Mouse (Mus musculus): ENCODE measurements around the gene 1700028J19Rik. TPM values are rescaled to one million over a fixed set of nuclear protein-coding genes. Genes with fewer than 3 reads are reported as not detected.
"Not testable (repeated sequence)": the region's sequence is repeated elsewhere in the genome, so short reads cannot be mapped to it uniquely, and the experiment has no call there.

The 1700028J19Rik gene
- polyA plus RNA-seq, 1 experiment from 2014 or later = 1.4 TPM

GRCm38 (mm10) chr7:44207135-44207534, 39.4 kb downstream of the 1700028J19Rik start, which contains the start of gene Klk1b4:
Gene Klk1b4 (plus strand): TSS chr7:44207435.
- H3K4me2 ChIP-seq (replicated peaks; ENCODE audit: low read depth, low read length); H3K9me3 ChIP-seq (ENCODE audit: control insufficient read depth, low read length); DNase-seq (ENCODE audit: low spot score); H3K4me3 ChIP-seq (ENCODE audit: low read depth, low read length); ATAC-seq (ENCODE audit: low FRiP score); H3K27ac ChIP-seq (ENCODE audit: low read depth, low read length); H3K4me1 ChIP-seq (replicated peaks; ENCODE audit: control insufficient read depth, insufficient read depth, low read length); H3K36me3 ChIP-seq (ENCODE audit: control insufficient read depth, insufficient read depth, low read length); H3K27me3 ChIP-seq (ENCODE audit: control insufficient read depth, insufficient read depth, low read length); H3K9ac ChIP-seq (ENCODE audit: low read depth, low read length): not testable (repeated sequence)
- WGBS = 63% methylated on average over 3 of the region's 3 CpGs

GRCm38 (mm10) chr7:44197891-44198290, 48.6 kb downstream of the 1700028J19Rik start, which contains the start of gene Klk1b3:
Gene Klk1b3 (plus strand): TSS chr7:44198191.
- no peak for ATAC-seq (ENCODE audit: low FRiP score)
- H3K9ac ChIP-seq (ENCODE audit: low read depth, low read length) = no peak within 1 kb of the TSS
- WGBS = 74% methylated on average over 3 of the region's 3 CpGs

GRCm38 (mm10) chr7:44193466-44193865, 53.0 kb downstream of the 1700028J19Rik start:
- ATAC-seq (ENCODE audit: low FRiP score); H3K27me3 ChIP-seq (ENCODE audit: control insufficient read depth, insufficient read depth, low read length); H3K27ac ChIP-seq (ENCODE audit: low read depth, low read length); H3K9ac ChIP-seq (ENCODE audit: low read depth, low read length); H3K4me3 ChIP-seq (ENCODE audit: low read depth, low read length); H3K4me2 ChIP-seq (replicated peaks; ENCODE audit: low read depth, low read length); H3K4me1 ChIP-seq (replicated peaks; ENCODE audit: control insufficient read depth, insufficient read depth, low read length); H3K9me3 ChIP-seq (ENCODE audit: control insufficient read depth, low read length); DNase-seq (ENCODE audit: low spot score); H3K36me3 ChIP-seq (ENCODE audit: control insufficient read depth, insufficient read depth, low read length): not testable (repeated sequence)
- WGBS = 92% methylated on average over 1 of the region's 1 CpGs

More at GRCm38 (mm10) chr7:44197891-44198290, 48.6 kb downstream of the 1700028J19Rik start, which contains the start of gene Klk1b3:
- Histone ChIP-seq H3K9me3 (ENCODE audit: control insufficient read depth, low read length) (no peaks in the 10 kb centered on the region), H3K27ac (ENCODE audit: low read depth, low read length) (no peak within 1 kb of the TSS), H3K4me3 (ENCODE audit: low read depth, low read length) (no peak within 1 kb of the TSS), H3K4me2 (replicated peaks; ENCODE audit: low read depth, low read length) (no peak within 1 kb of the TSS), H3K27me3 (ENCODE audit: control insufficient read depth, insufficient read depth, low read length) (no peaks in the 10 kb centered on the region), H3K4me1 (replicated peaks; ENCODE audit: control insufficient read depth, insufficient read depth, low read length) (no peaks in the 10 kb centered on the region), H3K36me3 (ENCODE audit: control insufficient read depth, insufficient read depth, low read length) (no peaks in the 10 kb centered on the region)
- no peak for DNase-seq (ENCODE audit: low spot score)

- not testable (repeated sequence) for ATAC-seq (ENCODE audit: low FRiP score)
Measured at GRCm38 (mm10) chr7:44187936-44188335, 58.6 kb downstream of the 1700028J19Rik start, which contains the start of gene Klk1b24. Gene Klk1b24 (plus strand): TSS chr7:44188236.

GRCm38 (mm10) chr7:44186516-44186915, 60.0 kb downstream of the 1700028J19Rik start:
- 80% methylated on average over 8 of the region's 8 CpGs for WGBS
- not testable (repeated sequence) for ATAC-seq (ENCODE audit: low FRiP score); H3K9me3 ChIP-seq (ENCODE audit: control insufficient read depth, low read length); H3K27me3 ChIP-seq (ENCODE audit: control insufficient read depth, insufficient read depth, low read length); H3K27ac ChIP-seq (ENCODE audit: low read depth, low read length); H3K9ac ChIP-seq (ENCODE audit: low read depth, low read length); H3K4me2 ChIP-seq (replicated peaks; ENCODE audit: low read depth, low read length); DNase-seq (ENCODE audit: low spot score); H3K36me3 ChIP-seq (ENCODE audit: control insufficient read depth, insufficient read depth, low read length); H3K4me3 ChIP-seq (ENCODE audit: low read depth, low read length); H3K4me1 ChIP-seq (replicated peaks; ENCODE audit: control insufficient read depth, insufficient read depth, low read length)

More at GRCm38 (mm10) chr7:44187936-44188335, 58.6 kb downstream of the 1700028J19Rik start, which contains the start of gene Klk1b24:
- not testable (repeated sequence) for H3K9me3 ChIP-seq (ENCODE audit: control insufficient read depth, low read length); DNase-seq (ENCODE audit: low spot score); H3K27me3 ChIP-seq (ENCODE audit: control insufficient read depth, insufficient read depth, low read length); H3K27ac ChIP-seq (ENCODE audit: low read depth, low read length); H3K4me3 ChIP-seq (ENCODE audit: low read depth, low read length); H3K4me2 ChIP-seq (replicated peaks; ENCODE audit: low read depth, low read length); H3K4me1 ChIP-seq (replicated peaks; ENCODE audit: control insufficient read depth, insufficient read depth, low read length); H3K36me3 ChIP-seq (ENCODE audit: control insufficient read depth, insufficient read depth, low read length); H3K9ac ChIP-seq (ENCODE audit: low read depth, low read length)

Other genes starting within 250 kb of the 1700028J19Rik start
- not detected in 2 replicates for gene Klk1b26, start 234.5 kb downstream of the 1700028J19Rik start, polyA plus RNA-seq (2014; fragmentation: Nextera tagmentation; extraction: Ambion mirVana)
- not detected in 2 replicates for gene Klk1b27, start 194.4 kb downstream of the 1700028J19Rik start, polyA plus RNA-seq (2014; fragmentation: Nextera tagmentation; extraction: Ambion mirVana)
- not detected in 2 replicates for gene Klk1b21, start 144.4 kb downstream of the 1700028J19Rik start, polyA plus RNA-seq (2014; fragmentation: Nextera tagmentation; extraction: Ambion mirVana)
- gene Klk1b22, start 134.0 kb downstream of the 1700028J19Rik start, polyA plus RNA-seq (2014; fragmentation: Nextera tagmentation; extraction: Ambion mirVana) = not detected in 2 replicates
- not detected in 2 replicates for gene Klk1b16, start 109.9 kb downstream of the 1700028J19Rik start, polyA plus RNA-seq (2014; fragmentation: Nextera tagmentation; extraction: Ambion mirVana)
- 0.32 TPM in 1 of 2 replicates, not detected in the other for gene Klk1b24, start 58.5 kb downstream of the 1700028J19Rik start, polyA plus RNA-seq (2014; fragmentation: Nextera tagmentation; extraction: Ambion mirVana)
- not detected in 2 replicates for gene Klk1b3, start 48.5 kb downstream of the 1700028J19Rik start, polyA plus RNA-seq (2014; fragmentation: Nextera tagmentation; extraction: Ambion mirVana)
- gene Klk1b4, start 39.3 kb downstream of the 1700028J19Rik start, polyA plus RNA-seq (2014; fragmentation: Nextera tagmentation; extraction: Ambion mirVana) = not detected in 2 replicates
- not detected in 2 replicates for gene Klk1b5, start 30.8 kb downstream of the 1700028J19Rik start, polyA plus RNA-seq (2014; fragmentation: Nextera tagmentation; extraction: Ambion mirVana)
- gene Klk1, start 21.3 kb downstream of the 1700028J19Rik start, polyA plus RNA-seq (2014; fragmentation: Nextera tagmentation; extraction: Ambion mirVana) = not detected in 2 replicates
- gene Gm36864, start 10.5 kb downstream of the 1700028J19Rik start, polyA plus RNA-seq (2014; fragmentation: Nextera tagmentation; extraction: Ambion mirVana) = not detected in 2 replicates
- gene 2410002F23Rik, start within 50 bp of the 1700028J19Rik start, polyA plus RNA-seq (2014; fragmentation: Nextera tagmentation; extraction: Ambion mirVana) = 97.1 and 113 TPM in 2 replicates
- not detected in 2 replicates for gene Acp4, start 10.7 kb upstream of the 1700028J19Rik start, polyA plus RNA-seq (2014; fragmentation: Nextera tagmentation; extraction: Ambion mirVana)
- not detected in 2 replicates for gene Gm15517, start 14.8 kb upstream of the 1700028J19Rik start, polyA plus RNA-seq (2014; fragmentation: Nextera tagmentation; extraction: Ambion mirVana)
- gene Clec11a, start 60.2 kb upstream of the 1700028J19Rik start, polyA plus RNA-seq (2014; fragmentation: Nextera tagmentation; extraction: Ambion mirVana) = 2.7 TPM in 2 replicates
- 5.1 and 6.9 TPM in 2 replicates for gene Shank1, start 63.6 kb upstream of the 1700028J19Rik start, polyA plus RNA-seq (2014; fragmentation: Nextera tagmentation; extraction: Ambion mirVana)
- 2.4 and 3.5 TPM in 2 replicates for gene Syt3, start 137.4 kb upstream of the 1700028J19Rik start, polyA plus RNA-seq (2014; fragmentation: Nextera tagmentation; extraction: Ambion mirVana)
- gene 1700008O03Rik, start 139.1 kb upstream of the 1700028J19Rik start, polyA plus RNA-seq (2014; fragmentation: Nextera tagmentation; extraction: Ambion mirVana) = 1.3 and 1.4 TPM in 2 replicates
- 9.1 and 11.4 TPM in 2 replicates for gene Lrrc4b, start 182.3 kb upstream of the 1700028J19Rik start, polyA plus RNA-seq (2014; fragmentation: Nextera tagmentation; extraction: Ambion mirVana)
- 1.2 and 2.1 TPM in 2 replicates for gene Aspdh, start 218.7 kb upstream of the 1700028J19Rik start, polyA plus RNA-seq (2014; fragmentation: Nextera tagmentation; extraction: Ambion mirVana)
- gene Josd2, start 221.3 kb upstream of the 1700028J19Rik start, polyA plus RNA-seq (2014; fragmentation: Nextera tagmentation; extraction: Ambion mirVana) = 57.3 and 59.1 TPM in 2 replicates
- gene Emc10, start 249.8 kb upstream of the 1700028J19Rik start, polyA plus RNA-seq (2014; fragmentation: Nextera tagmentation; extraction: Ambion mirVana) = 90.2 and 97.2 TPM in 2 replicates
- gene Fam71e1, start 249.9 kb upstream of the 1700028J19Rik start, polyA plus RNA-seq (2014; fragmentation: Nextera tagmentation; extraction: Ambion mirVana) = 13.5 and 20.6 TPM in 2 replicates